Mouse (Mus musculus) lung, postnatal 0 days (tissue): ENCODE data around the gene Ythdf2. TPM values are rescaled to one million over a fixed set of nuclear protein-coding genes. Genes with fewer than 3 reads are reported as not detected.
A peak's percentile ranks its signal among the peaks of the same experiment; 100 is the strongest.

Source experiments
- ATAC-seq: fragments of 200-750 bp; cut with Nextera tagmentation; 2 replicates; pipeline ENCODE4 v1.8.0; 2017; ENCODE audit warnings: moderate library complexity
- DNase-seq: peaks from one replicate; pipeline ENCODE4 v3.0.0-alpha.2; 2016; ENCODE audit warnings: low spot score
- H3K27ac ChIP-seq: fragments of 300-500 bp; sonication (generic); 2 replicates; pipeline ENCODE4 v1.5.1; 2014; ENCODE audit warnings: antibody characterized with exemption, mild to moderate bottlenecking, low read length, mixed read lengths
- H3K27me3 ChIP-seq: fragments of 300-500 bp; sonication (generic); replicated peaks from 2 replicates; pipeline ENCODE4 v1.6.1; 2014; ENCODE audit warnings: low read length, mixed read lengths; ENCODE audit not compliant: insufficient read depth
- H3K36me3 ChIP-seq: fragments of 300-500 bp; sonication (generic); 2 replicates; pipeline ENCODE4 v1.6.1; 2014; ENCODE audit warnings: low read length, mixed read lengths; ENCODE audit not compliant: insufficient read depth
- H3K4me1 ChIP-seq: fragments of 300-500 bp; sonication (generic); 2 replicates; pipeline ENCODE4 v1.6.1; 2014; ENCODE audit warnings: antibody characterized with exemption, low read depth, low read length, mixed read lengths; ENCODE audit not compliant: insufficient read depth
- H3K4me2 ChIP-seq: fragments of 300-500 bp; sonication (generic); replicated peaks from 2 replicates; pipeline ENCODE4 v1.6.1; 2014; ENCODE audit warnings: low read depth, mild to moderate bottlenecking, low read length, moderate library complexity, mixed read lengths
- H3K4me3 ChIP-seq: fragments of 300-500 bp; sonication (generic); 2 replicates; pipeline ENCODE4 v1.5.1; 2014; ENCODE audit warnings: low read depth, low read length
- H3K9ac ChIP-seq: fragments of 300-500 bp; sonication (generic); replicated peaks from 2 replicates; pipeline ENCODE4 v1.6.1; 2014; ENCODE audit warnings: low read depth, mild to moderate bottlenecking
- H3K9me3 ChIP-seq: fragments of 300-500 bp; sonication (generic); 2 replicates; pipeline ENCODE4 v1.6.1; 2016; ENCODE audit warnings: low read length, mixed read lengths
- CTCF ChIP-seq: IDR thresholded peaks from 2 replicates; pipeline ENCODE4 v1.5.1; 2016; ENCODE audit warnings: antibody characterized with exemption, mild to moderate bottlenecking
- EP300 ChIP-seq: IDR thresholded peaks from 2 replicates; pipeline ENCODE4 v1.6.1; 2016; ENCODE audit warnings: antibody characterized with exemption, mild to moderate bottlenecking, control low read depth
- WGBS: fragments of 180-500 bp; shearing (Covaris S2); extraction: QIAGEN DNeasy Blood & Tissue Kit; methylation state at CpG from one replicate; pipeline ENCODE4 v1.1.7; 2014; 5-methylcytosine and 5-hydroxymethylcytosine counted together
- polyA plus RNA-seq: library from polyadenylated mRNA; unstranded; fragments of >200 nt; fragmentation: Nextera tagmentation; extraction: Ambion mirVana; gene quantifications from 2 replicates; pipeline ENCODE4 v1.2.1, GENCODE M21; 2015

Ythdf2 gene
- polyA plus RNA-seq, 1 experiment from 2014 or later = 55.3 TPM

DNA sequence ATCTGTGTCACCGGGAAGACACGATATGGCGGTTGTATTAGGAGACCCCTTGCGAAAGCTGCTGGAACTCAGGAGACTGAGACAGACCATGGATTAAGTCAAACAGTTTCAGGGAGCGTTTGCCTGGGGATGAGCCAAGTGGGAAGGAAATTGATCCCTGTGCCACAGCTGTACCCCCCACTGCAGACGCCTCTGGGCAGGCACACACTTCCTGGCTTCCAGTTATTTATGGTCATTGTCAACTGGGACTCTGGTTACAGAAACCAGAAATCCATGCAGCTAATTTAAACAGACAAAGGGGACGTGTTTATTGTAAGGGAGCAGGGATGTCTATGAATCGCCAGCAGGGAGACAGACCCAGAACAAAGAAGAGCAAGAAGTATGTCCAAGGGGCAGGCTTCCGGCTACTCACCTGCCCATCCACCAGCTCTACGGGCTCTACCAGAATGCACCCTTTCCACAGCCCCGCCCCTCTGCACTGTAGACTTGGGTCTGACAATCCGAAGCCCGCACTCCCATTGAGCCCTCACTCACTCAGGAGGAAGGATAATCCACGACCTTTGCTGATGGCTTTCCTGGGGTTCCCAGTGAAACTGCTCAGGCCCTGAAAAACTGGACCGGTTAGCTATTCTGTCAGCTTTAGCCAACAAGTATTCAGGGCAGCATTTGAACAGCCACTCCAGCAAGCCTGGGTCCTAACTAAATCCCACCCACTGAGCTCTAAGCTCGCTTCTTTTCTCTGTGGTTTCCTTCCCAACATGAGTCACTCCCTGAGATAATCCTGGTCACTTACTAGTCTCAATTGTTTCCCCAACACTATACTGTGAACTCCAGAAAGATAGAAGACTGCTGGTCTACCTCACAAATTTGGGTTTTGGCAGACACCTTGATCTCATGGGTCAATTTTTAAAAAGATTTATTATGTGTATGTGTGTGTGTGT is 45.5 kb downstream of the Ythdf2 start:
- Histone ChIP-seq H3K27ac (no peak overlapping the region), H3K4me1 (no peaks in the 10 kb centered on the region), H3K36me3 (no peaks in the 10 kb centered on the region), H3K9me3 (no peaks in the 10 kb centered on the region), H3K27me3 (no peaks in the 10 kb centered on the region), H3K4me3 (no peak overlapping the region), H3K9ac (no peak overlapping the region), H3K4me2 (no peak overlapping the region)
- WGBS = 54% methylated on average over 16 of the region's 16 CpGs
- no peak for ATAC-seq
- TF ChIP-seq CTCF = no peak
- no peak for TF ChIP-seq EP300
- no peak for DNase-seq

GRCm38 (mm10) chr4:132165691-132166090 is 46.4 kb downstream of the Ythdf2 start:
- Histone ChIP-seq H3K4me1 (no peaks in the 10 kb centered on the region), H3K27me3 (no peaks in the 10 kb centered on the region), H3K4me2 (no peak overlapping the region), H3K4me3 (no peak overlapping the region), H3K9me3 (no peaks in the 10 kb centered on the region), H3K27ac (no peak overlapping the region), H3K9ac (no peak overlapping the region), H3K36me3 (no peaks in the 10 kb centered on the region)
- WGBS = 60% methylated on average over 14 of the region's 14 CpGs
- no peak for ATAC-seq
- no peak for DNase-seq
- TF ChIP-seq CTCF (no peak), EP300 (no peak)

- Histone ChIP-seq H3K36me3 (no peaks in the 10 kb centered on the region), H3K4me3 (no peak overlapping the region), H3K9me3 (no peaks in the 10 kb centered on the region), H3K27ac (no peak overlapping the region), H3K4me1 (no peaks in the 10 kb centered on the region), H3K4me2 (no peak overlapping the region), H3K27me3 (no peaks in the 10 kb centered on the region), H3K9ac (no peak overlapping the region)
- no peak for DNase-seq
- ATAC-seq = no peak
- TF ChIP-seq EP300 (no peak), CTCF (no peak)
- 49% methylated on average over 12 of the region's 12 CpGs for WGBS
Measured at GRCm38 (mm10) chr4:132156941-132157622, 55.0 kb downstream of the Ythdf2 start.

- H3K36me3 ChIP-seq = no peaks in the 10 kb centered on the region
- 9% methylated on average over 6 of the region's 6 CpGs for WGBS
Measured at GRCm38 (mm10) chr4:132154877-132155670, 57.0 kb downstream of the Ythdf2 start.

GRCm38 (mm10) chr4:132151673-132152072 is 60.4 kb downstream of the Ythdf2 start:
- ATAC-seq (peak; percentile 28), DNase-seq (peak; percentile 20)
- no peak overlapping the region for H3K27ac ChIP-seq
- no peaks in the 10 kb centered on the region for H3K9me3 ChIP-seq
- no peak overlapping the region for H3K4me2 ChIP-seq
- TF ChIP-seq EP300 = no peak
- no peak for TF ChIP-seq CTCF
- no peaks in the 10 kb centered on the region for H3K27me3 ChIP-seq
- WGBS = 38% methylated on average over 1 of the region's 1 CpGs
- H3K4me3 ChIP-seq = no peak overlapping the region
- no peak overlapping the region for H3K9ac ChIP-seq
- no peaks in the 10 kb centered on the region for H3K4me1 ChIP-seq
- no peaks in the 10 kb centered on the region for H3K36me3 ChIP-seq

More at GRCm38 (mm10) chr4:132154877-132155670, 57.0 kb downstream of the Ythdf2 start:
- Histone ChIP-seq H3K9ac (no peak overlapping the region), H3K4me3 (no peak overlapping the region), H3K4me2 (no peak overlapping the region), H3K27me3 (no peaks in the 10 kb centered on the region), H3K4me1 (no peaks in the 10 kb centered on the region), H3K9me3 (no peaks in the 10 kb centered on the region), H3K27ac (no peak overlapping the region)
- ATAC-seq (no peak), DNase-seq (no peak)
- TF ChIP-seq EP300 (no peak), CTCF (no peak)

GRCm38 (mm10) chr4:132146201-132146600 is 65.9 kb downstream of the Ythdf2 start:
- Histone ChIP-seq H3K36me3 (no peaks in the 10 kb centered on the region), H3K4me1 (no peaks in the 10 kb centered on the region), H3K4me2 (no peak overlapping the region), H3K4me3 (no peak overlapping the region), H3K9me3 (no peaks in the 10 kb centered on the region), H3K9ac (no peak overlapping the region), H3K27ac (no peak overlapping the region), H3K27me3 (peaks cover 19% of the 10 kb centered on the region)
- ATAC-seq = no peak
- TF ChIP-seq EP300 (no peak), CTCF (peak; percentile 37)
- DNase-seq = no peak
- WGBS = 63% methylated on average over 5 of the region's 5 CpGs
